Mouse (Mus musculus) layer of hippocampus, adult 8-10 months (tissue): ENCODE results near the gene Efna2. TPM values are rescaled to one million over a fixed set of nuclear protein-coding genes. Genes with fewer than 3 reads are reported as not detected.
"Not testable (repeated sequence)": the region's sequence is repeated elsewhere in the genome, so short reads cannot be mapped to it uniquely, and the experiment has no call there.

Experiments used
- DNase-seq, 2 experiments: peaks; one replicate each; pipeline ENCODE4 v3.0.0; 2022; ENCODE audit warnings: low spot score in 2 of 2
- total RNA-seq, 4 experiments: library from RNA; stranded (reverse); gene quantifications; 2 replicates each; pipeline ENCODE4 v1.2.4; 2022

Efna2 gene
- total RNA-seq, 4 experiments from 2014 or later: 7.4 to 8.3 (median 7.9) TPM

- DNase-seq: no peak
Observed at GRCm38 (mm10) chr10:80154384-80154783, 24.9 kb upstream of the Efna2 start.

- no peak for DNase-seq
Observed at GRCm38 (mm10) chr10:80155277-80155676, 24.0 kb upstream of the Efna2 start.

- DNase-seq: no peak
Observed at GRCm38 (mm10) chr10:80156002-80156751, 23.1 kb upstream of the Efna2 start.

GRCm38 (mm10) chr10:80156752-80157053 is 22.6 kb upstream of the Efna2 start:
- DNase-seq: no peak

GRCm38 (mm10) chr10:80157141-80157929 is 21.9 kb upstream of the Efna2 start:
- DNase-seq: no peak

DNA sequence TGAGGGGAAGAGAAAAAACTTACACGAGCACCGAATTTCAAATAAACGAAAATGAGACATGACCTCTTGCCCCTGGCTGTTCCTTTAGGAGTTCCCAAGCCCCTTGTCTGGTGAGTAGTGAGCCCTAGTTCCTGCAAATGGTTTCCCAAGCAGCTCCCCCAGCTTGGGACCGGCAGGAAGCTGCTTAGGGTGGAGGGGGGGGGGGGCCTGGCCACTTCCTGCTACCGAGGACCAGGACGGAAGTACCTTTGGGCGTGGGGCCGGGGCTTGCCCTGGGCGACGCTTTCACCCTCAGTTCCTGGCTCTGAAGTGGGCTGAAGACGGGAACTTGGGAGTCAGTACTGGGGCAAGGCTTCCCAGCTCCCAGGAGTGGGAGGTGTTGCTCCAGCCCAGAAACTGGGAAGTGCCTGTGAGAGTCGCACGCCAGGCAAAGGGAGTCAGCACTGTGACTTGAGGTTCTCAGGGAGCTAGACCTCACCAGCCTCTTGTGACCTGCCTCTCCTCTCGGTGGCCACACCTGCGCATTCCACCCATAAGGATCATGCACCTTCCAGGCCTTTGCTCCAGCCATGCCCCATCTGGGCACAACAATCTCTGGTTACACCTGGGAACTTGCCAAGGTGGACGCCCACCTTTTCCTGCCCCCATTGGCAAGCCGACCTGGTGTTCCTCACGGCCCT is 20.8 kb upstream of the Efna2 start:
- no peak for DNase-seq

- no peak for DNase-seq
Observed at GRCm38 (mm10) chr10:80159021-80159560, 20.2 kb upstream of the Efna2 start.

GRCm38 (mm10) chr10:80159561-80160454 is 19.5 kb upstream of the Efna2 start:
- peak; percentile 98 to 99 for DNase-seq

DNA sequence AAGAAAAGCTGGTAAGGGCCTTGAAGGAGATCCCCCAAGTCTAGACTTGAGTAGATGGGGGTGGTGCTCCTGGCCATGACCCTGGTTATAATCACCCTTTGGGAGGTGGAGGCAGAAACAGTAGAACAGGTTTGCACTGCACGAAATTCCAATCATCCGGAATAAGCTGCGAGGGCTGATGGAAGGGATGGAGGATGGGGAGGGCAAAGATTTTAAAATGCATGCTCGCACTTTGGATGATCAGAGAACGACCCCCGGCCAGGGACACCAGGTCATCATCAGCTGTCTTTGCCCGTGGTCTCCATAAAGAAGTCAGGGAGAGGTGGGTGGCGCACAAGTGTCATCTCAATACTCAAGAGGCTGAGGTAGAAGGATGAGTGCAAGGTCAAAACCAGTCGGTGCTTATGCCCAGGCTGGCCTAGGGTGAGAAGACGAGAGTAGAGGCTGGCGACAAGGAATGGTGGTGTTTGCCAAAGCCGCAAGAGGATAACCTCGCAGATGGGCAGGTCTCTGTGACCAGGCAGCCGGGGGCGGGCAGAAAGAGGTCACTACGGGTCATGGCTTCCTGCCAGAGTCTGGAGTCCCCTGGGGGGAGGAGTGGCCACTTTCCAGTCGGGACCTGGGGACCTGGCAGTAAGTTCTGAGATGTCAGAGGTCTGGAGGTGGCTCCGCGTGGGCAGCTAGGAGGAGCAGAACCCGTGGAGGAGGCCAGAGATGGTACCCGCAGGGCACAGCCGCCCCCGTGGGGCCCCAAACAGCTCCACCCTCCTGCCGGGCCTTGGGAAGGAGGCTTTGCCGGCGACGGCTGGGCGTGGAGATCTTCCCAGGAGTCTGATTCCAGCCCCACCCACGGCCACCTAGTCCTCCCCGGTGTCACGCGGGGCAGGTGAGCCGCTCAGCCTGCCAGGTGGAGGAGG is 18.6 kb upstream of the Efna2 start:
- no peak for DNase-seq

- no peak for DNase-seq
Observed at GRCm38 (mm10) chr10:80161522-80162242, 17.6 kb upstream of the Efna2 start.

GRCm38 (mm10) chr10:80162243-80162608 is 17.1 kb upstream of the Efna2 start:
- DNase-seq: no peak

GRCm38 (mm10) chr10:80162716-80163299 is 16.5 kb upstream of the Efna2 start:
- DNase-seq: no peak

- DNase-seq: no peak
Observed at GRCm38 (mm10) chr10:80163721-80164120, 15.6 kb upstream of the Efna2 start.

GRCm38 (mm10) chr10:80164161-80164997 is 14.9 kb upstream of the Efna2 start:
- DNase-seq: no peak

- peak; percentile 95 to 97 for DNase-seq
Observed at GRCm38 (mm10) chr10:80164998-80165344, 14.3 kb upstream of the Efna2 start.

DNA sequence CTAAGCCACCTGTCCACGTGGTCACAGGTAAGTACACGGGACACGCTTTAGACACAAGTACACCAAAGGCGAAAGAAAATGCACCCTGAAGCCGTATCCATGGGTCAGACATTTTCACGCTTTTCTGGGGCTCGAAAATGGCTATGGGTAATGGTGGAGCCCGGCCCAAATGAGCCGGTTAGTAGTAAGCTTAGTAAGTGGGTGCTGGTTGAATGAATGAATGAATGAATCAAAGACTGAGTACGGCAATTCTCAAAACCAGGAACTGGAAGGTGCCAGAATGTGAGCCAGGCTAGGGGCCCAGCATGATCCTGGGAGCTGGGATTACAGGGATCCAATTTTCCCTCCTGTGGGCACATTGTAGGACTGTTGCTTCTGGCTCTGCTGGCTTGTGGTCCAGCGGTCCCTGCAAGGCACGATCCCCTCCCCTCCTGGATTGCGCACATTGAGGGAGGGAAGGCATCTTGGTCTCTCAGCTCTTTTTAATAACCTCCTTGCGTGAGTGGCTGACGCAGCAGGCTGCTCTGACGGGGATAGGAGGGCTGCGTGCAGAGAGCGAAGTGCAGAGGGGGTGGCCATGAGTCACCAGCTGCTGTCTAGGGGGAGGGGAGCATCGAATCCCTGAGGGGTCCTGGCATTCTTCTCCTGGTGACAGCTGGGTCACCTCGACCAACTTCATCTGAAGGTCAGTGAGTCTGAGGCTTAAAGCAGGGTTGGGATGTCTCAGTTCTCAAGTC is 13.7 kb upstream of the Efna2 start, which contains the start of gene Cirbp:
Cirbp (plus strand) TSS at position 594 of the 737 bp plus-strand sequence.
- DNase-seq: peak in 1 of 2 experiments; percentile 67

GRCm38 (mm10) chr10:80166136-80166535 is 13.1 kb upstream of the Efna2 start:
- not testable (repeated sequence) for DNase-seq
